Mouse (Mus musculus) hindbrain, embryonic 10.5 days (tissue): ENCODE measurements around the gene Platr17. TPM values are rescaled to one million over a fixed set of nuclear protein-coding genes. Genes with fewer than 3 reads are reported as not detected.
"Not testable (repeated sequence)": the region's sequence is repeated elsewhere in the genome, so short reads cannot be mapped to it uniquely, and the experiment has no call there.

Source experiments
- DNase-seq: peaks from one replicate; pipeline ENCODE4 v3.0.0-alpha.2; 2017; ENCODE audit warnings: low spot score
- H3K27ac ChIP-seq: fragments of 300-500 bp; sonication (generic); 2 replicates; pipeline ENCODE4 v1.5.1; 2016; ENCODE audit warnings: mild to moderate bottlenecking, moderate library complexity
- H3K27me3 ChIP-seq: fragments of 300-500 bp; sonication (generic); 2 replicates; pipeline ENCODE4 v1.6.1; 2016; ENCODE audit warnings: mild to moderate bottlenecking; ENCODE audit not compliant: poor library complexity, insufficient read depth, severe bottlenecking
- H3K36me3 ChIP-seq: fragments of 300-500 bp; sonication (generic); 2 replicates; pipeline ENCODE4 v1.6.1; 2016; ENCODE audit warnings: mild to moderate bottlenecking, moderate library complexity
- H3K4me1 ChIP-seq: fragments of 300-500 bp; sonication (generic); replicated peaks from 2 replicates; pipeline ENCODE4 v1.6.1; 2016; ENCODE audit warnings: mild to moderate bottlenecking
- H3K4me3 ChIP-seq: fragments of 300-500 bp; sonication (generic); 2 replicates; pipeline ENCODE4 v1.5.1; 2016; ENCODE audit warnings: mild to moderate bottlenecking, moderate library complexity
- H3K9me3 ChIP-seq: fragments of 300-500 bp; sonication (generic); 2 replicates; pipeline ENCODE4 v1.6.1; 2016; ENCODE audit warnings: mild to moderate bottlenecking, moderate library complexity
- WGBS: fragments of 180-500 bp; shearing (Covaris S2); methylation state at CpG from one replicate; pipeline ENCODE4 v1.1.7; 2016; 5-methylcytosine and 5-hydroxymethylcytosine counted together
- polyA plus RNA-seq: library from polyadenylated mRNA; unstranded; fragments of >200 nt; fragmentation: Nextera tagmentation; extraction: Ambion mirVana; gene quantifications from 2 replicates; pipeline ENCODE4 v1.2.1, GENCODE M21; 2016

Platr17 gene
- polyA plus RNA-seq, 1 experiment from 2014 or later: 0.34 TPM

DNA sequence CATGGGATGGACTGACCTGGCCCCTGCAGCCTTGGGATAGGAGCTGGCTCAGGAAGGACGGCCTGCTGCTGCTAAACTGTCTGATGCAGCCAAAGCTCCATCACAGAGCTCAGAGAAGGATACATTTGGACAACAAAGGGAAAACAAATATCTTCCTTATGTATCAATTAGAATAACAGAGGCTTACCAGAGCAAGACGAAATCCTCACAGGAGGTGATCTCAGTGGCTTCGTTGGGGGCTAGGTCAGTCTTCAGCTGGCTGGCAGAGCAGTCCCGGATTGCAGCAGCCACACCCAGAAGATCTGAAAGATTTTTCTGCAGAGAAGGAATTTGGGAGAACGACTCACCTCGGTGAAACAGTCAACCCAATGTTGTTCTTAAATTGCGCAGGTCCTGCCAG is 12.5 kb upstream of the Platr17 start:
- WGBS: 18% methylated on average over 7 of the region's 7 CpGs
- H3K4me3 ChIP-seq: no peak overlapping the region
- H3K9me3 ChIP-seq: no peaks in the 10 kb centered on the region
- no peak overlapping the region for H3K27ac ChIP-seq
- peaks cover 18% of the 10 kb centered on the region for H3K4me1 ChIP-seq
- H3K27me3 ChIP-seq: no peaks in the 10 kb centered on the region
- H3K36me3 ChIP-seq: no peaks in the 10 kb centered on the region
- DNase-seq: no peak

- H3K4me1 ChIP-seq: peaks cover 14% of the 10 kb centered on the region
- not testable (repeated sequence) for H3K9me3 ChIP-seq, H3K36me3 ChIP-seq, H3K4me3 ChIP-seq, H3K27me3 ChIP-seq, DNase-seq, H3K27ac ChIP-seq
- WGBS: 73% methylated on average over 4 of the region's 4 CpGs
These were observed 11.9 kb upstream of the Platr17 start for GRCm38 (mm10) chr17:33893011-33893410.

DNA sequence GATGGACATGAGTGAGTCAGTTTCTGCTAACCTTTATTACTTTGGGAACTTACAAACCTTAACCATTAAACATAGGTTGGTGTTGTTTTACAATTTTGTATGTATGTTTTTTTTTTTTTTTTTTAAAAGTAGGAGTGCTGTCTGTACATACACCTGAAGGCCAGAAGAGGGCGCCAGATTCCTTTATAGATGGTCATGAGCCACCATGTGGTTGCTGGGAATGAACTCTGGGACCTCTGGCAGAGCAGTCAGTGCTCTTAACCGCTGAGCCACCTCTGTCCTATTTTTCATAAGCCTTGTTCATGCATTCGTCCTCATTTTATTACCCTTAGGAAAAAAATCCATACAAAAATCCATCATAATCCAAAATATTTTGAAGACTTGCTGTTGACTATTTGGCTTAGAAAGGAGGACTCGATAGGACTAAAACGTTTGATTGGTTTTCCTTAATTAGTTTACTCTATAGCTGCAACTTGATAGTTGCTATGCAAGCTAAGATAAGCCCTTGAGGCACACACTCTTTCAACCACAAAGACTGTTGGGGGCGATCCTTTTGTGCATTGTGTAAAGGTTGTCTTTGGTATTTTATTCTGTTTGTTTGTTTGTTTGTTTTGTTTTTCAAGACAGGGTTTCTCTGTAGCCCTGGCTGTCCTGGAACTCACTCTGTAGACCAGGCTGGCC is 7.7 kb upstream of the Platr17 start:
- no peaks in the 10 kb centered on the region for H3K9me3 ChIP-seq
- no peaks in the 10 kb centered on the region for H3K27me3 ChIP-seq
- no peaks in the 10 kb centered on the region for H3K36me3 ChIP-seq
- WGBS: 41% methylated on average over 6 of the region's 6 CpGs
- no peaks in the 10 kb centered on the region for H3K4me1 ChIP-seq
- peak; percentile 47 for DNase-seq
- H3K4me3 ChIP-seq: no peak overlapping the region
- H3K27ac ChIP-seq: no peak overlapping the region

- H3K9me3 ChIP-seq, H3K4me3 ChIP-seq, H3K27me3 ChIP-seq, H3K36me3 ChIP-seq, H3K27ac ChIP-seq, DNase-seq, H3K4me1 ChIP-seq: not testable (repeated sequence)
- WGBS: 80% methylated on average over 4 of the region's 4 CpGs
These were observed 6.7 kb upstream of the Platr17 start for GRCm38 (mm10) chr17:33898193-33898592.

DNA sequence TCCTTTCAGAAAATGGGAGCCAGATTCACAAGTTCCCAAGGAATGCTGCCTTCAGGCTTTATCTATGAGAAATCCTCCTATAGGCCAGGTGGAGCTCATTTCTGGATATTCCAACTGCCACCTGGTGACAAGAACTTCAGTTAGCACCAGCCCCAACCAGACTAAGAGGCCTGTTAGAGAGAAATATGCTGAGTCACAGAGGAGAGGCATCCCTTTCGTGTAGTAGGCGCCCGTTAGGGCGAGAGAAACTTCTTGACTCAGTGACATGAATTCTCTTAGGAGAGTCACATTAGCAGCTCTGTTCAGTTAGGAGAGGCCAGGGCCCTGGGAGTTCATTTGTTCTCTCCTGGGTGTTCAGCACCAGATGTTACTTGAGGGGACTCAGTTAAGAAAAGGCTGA is 5.3 kb upstream of the Platr17 start:
- Histone ChIP-seq H3K4me1 (peaks cover 3% of the 10 kb centered on the region; the same call in 1 of the 2 replicates), H3K36me3 (no peaks in the 10 kb centered on the region), H3K27me3 (no peaks in the 10 kb centered on the region), H3K4me3 (no peak overlapping the region), H3K27ac (no peak overlapping the region), H3K9me3 (no peaks in the 10 kb centered on the region)
- DNase-seq: no peak
- WGBS: 82% methylated on average over 4 of the region's 4 CpGs

DNA sequence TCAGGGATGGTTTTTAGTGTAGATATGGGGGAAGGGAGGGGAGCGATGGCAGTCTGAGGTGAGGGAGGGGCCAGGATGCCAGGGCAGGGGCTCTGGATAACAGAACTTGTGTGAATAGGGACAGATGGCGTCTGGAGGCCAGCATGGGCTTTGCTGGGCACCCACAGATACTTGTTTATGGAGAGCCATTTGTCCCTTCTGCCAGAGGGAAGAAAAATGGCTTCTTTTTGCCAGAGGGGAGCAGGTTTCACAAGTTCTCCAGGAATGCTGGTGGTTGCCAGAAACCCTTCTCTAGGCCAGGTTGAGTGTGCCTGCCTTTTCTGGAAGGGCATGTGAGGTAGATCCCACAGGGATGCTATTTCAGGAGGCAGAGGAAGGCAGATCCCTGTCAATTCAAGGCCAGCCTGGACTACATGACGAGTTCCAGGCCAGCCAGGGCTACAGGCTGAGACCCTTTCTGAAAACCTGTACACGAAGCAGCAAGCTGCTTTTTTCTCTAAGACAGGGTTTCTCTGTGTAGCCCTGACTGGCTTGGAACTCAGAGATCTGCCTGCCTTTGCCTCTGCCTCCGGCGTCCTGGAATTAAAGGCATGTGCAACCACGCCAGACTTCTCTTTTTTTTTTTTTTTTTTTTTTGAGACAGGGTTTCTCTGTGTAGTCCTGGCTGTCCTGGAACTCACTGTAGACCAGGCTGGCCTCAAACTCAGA is 4.5 kb upstream of the Platr17 start:
- 78% methylated on average over 7 of the region's 7 CpGs for WGBS
- no peak overlapping the region for H3K27ac ChIP-seq
- no peaks in the 10 kb centered on the region for H3K9me3 ChIP-seq
- DNase-seq: no peak
- no peaks in the 10 kb centered on the region for H3K27me3 ChIP-seq
- no peak overlapping the region for H3K4me3 ChIP-seq
- H3K36me3 ChIP-seq: no peaks in the 10 kb centered on the region
- H3K4me1 ChIP-seq: peaks cover 6% of the 10 kb centered on the region

DNA sequence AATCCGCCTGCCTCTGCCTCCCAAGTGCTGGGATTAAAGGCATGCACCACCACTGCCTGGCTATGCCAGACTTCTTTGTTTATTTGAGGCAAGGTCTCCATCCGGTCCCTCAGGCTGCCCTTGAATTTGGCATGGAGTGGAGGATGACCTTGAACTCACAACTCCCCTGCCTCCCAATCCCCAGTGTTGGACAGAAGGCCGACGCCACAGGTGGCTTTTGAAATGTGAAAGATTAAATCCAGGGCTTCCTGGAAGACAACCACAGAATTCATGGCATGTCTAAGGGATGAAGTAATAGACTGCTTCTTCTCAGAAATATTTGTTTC is 4.0 kb upstream of the Platr17 start:
- H3K36me3 ChIP-seq: no peaks in the 10 kb centered on the region
- H3K27me3 ChIP-seq: no peaks in the 10 kb centered on the region
- H3K4me1 ChIP-seq: peaks cover 6% of the 10 kb centered on the region
- whole genome bisulfite sequencing: 90% methylated on average over 4 of the region's 4 CpGs
- no peak overlapping the region for H3K27ac ChIP-seq
- H3K9me3 ChIP-seq: no peaks in the 10 kb centered on the region
- no peak for DNase-seq
- no peak overlapping the region for H3K4me3 ChIP-seq

DNA sequence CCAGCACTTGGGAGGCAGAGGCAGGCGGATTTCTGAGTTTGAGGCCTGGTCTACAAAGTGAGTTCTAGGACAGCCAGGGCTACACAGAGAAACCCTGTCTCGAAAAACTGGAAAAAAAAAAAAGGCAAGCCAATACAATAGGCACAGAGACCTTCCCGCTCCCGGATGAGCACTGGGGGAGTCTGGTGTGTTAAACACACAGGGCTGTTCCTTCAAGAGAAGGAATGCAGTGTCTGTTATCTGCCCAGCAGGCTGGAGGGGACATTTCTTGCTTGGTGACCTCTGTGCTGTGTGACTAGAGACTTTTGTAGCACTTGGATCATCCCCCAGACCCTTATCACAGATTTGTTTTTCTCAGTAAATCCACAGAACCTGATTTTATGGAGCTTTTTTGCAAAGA is 3.3 kb upstream of the Platr17 start:
- H3K27me3 ChIP-seq: no peaks in the 10 kb centered on the region
- 65% methylated on average over 4 of the region's 4 CpGs for WGBS
- no peak for DNase-seq
- no peaks in the 10 kb centered on the region for H3K9me3 ChIP-seq
- no peak overlapping the region for H3K4me3 ChIP-seq
- no peaks in the 10 kb centered on the region for H3K36me3 ChIP-seq
- H3K27ac ChIP-seq: no peak overlapping the region
- peaks cover 6% of the 10 kb centered on the region for H3K4me1 ChIP-seq

- WGBS: 83% methylated on average over 4 of the region's 4 CpGs
- Histone ChIP-seq H3K36me3 (no peaks in the 10 kb centered on the region), H3K27me3 (no peaks in the 10 kb centered on the region), H3K4me1 (peaks cover 6% of the 10 kb centered on the region), H3K27ac (no peak overlapping the region), H3K9me3 (no peaks in the 10 kb centered on the region), H3K4me3 (no peak overlapping the region)
- no peak for DNase-seq
These were observed 2.9 kb upstream of the Platr17 start for GRCm38 (mm10) chr17:33902079-33902478.

DNA sequence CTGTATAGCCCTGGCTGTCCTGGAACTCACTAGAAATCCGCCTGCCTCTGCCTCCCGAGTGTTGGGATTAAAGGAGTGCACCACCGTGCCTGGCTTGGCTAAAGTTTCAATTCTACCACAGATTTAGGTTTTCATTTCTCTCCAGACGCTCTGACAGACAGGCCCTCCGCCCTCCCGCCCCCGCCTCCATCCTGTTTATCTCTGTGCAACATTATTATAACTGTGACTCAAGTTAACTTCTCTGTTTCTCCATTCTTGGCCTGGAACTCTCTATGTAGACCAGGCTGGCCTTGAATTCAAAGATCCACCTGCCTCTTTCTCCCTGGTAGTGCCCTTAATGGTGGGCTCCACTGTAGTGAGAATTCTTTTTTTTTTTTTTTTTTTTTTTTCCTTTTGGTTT is 2.4 kb upstream of the Platr17 start:
- Histone ChIP-seq H3K4me3 (no peak overlapping the region), H3K27me3 (no peaks in the 10 kb centered on the region)
- 86% methylated on average over 7 of the region's 7 CpGs for WGBS

DNA sequence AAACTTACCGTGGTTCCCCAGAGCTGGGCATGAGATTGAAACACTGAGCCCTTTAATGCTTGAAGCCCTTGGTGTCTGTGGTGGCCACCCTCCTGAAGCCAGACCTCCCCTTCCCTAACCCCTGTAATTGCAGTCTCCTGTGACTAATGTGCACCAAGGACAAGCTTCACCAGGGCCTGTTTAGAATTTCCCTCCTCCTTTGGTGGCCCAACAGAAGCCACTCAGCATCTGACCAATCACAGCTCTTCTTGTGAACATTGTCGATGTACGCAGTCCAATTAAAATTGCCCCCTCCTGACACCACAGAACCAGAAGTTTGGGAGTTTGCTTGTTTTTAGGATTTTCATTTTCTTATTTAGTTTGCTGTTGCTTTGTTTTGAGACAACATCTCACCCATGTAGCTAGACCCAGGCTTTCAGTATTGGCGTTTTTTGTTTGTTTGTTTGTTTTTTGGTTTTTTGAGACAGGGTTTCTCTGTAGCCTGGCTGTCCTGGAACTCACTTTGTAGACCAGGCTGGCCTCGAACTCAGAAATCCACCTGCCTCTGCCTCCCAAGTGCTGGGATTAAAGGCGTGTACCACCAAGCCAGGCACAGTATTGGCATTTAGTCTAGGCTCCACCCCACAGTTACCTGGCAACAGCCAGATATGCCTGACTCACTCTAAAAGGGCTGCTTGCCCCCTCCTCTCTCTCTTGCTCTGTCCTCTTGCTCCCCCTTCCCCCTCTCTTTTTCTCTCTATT is 854 bp upstream of the Platr17 start:
- not testable (repeated sequence) for H3K4me3 ChIP-seq, H3K36me3 ChIP-seq, H3K27ac ChIP-seq, H3K9me3 ChIP-seq, H3K27me3 ChIP-seq, DNase-seq
- H3K4me1 ChIP-seq: peaks cover 20% of the 10 kb centered on the region
- 78% methylated on average over 6 of the region's 6 CpGs for WGBS

More for the DNA sequence above, 2.4 kb upstream of the Platr17 start:
- DNase-seq: no peak
- Histone ChIP-seq H3K27ac (no peak overlapping the region), H3K4me1 (peaks cover 6% of the 10 kb centered on the region), H3K9me3 (no peaks in the 10 kb centered on the region), H3K36me3 (no peaks in the 10 kb centered on the region)

- peaks cover 39% of the 10 kb centered on the region for H3K4me1 ChIP-seq
- peaks cover 32% of the 10 kb centered on the region for H3K36me3 ChIP-seq
- H3K27me3 ChIP-seq: no peaks in the 10 kb centered on the region
- DNase-seq: peak; percentile 50
- no peaks in the 10 kb centered on the region for H3K9me3 ChIP-seq
- H3K4me3 ChIP-seq: peak overlapping the region; percentile 95
- peak overlapping the region; percentile 92 for H3K27ac ChIP-seq
- WGBS: under 1% methylated on average over 44 of the region's 44 CpGs
These were observed 3.6 kb downstream of the Platr17 start for GRCm38 (mm10) chr17:33908331-33909076.
